Mouse (Mus musculus) cortical plate, adult 2 months (tissue): ENCODE results near the gene Tmem107.

ENCODE experiments used
- CTCF ChIP-seq: fragments of 200-500 bp; IDR thresholded peaks from 2 replicates; pipeline ENCODE4 v1.5.1; 2011; ENCODE audit warnings: mild to moderate bottlenecking, control low read depth, low read length; ENCODE audit not compliant: insufficient read depth; ENCODE audit errors: extremely low read depth
- POLR2A ChIP-seq: fragments of 200-500 bp; IDR thresholded peaks from 2 replicates; pipeline ENCODE4 v1.6.1; 2011; ENCODE audit warnings: mild to moderate bottlenecking, low read length, control low read depth; ENCODE audit not compliant: insufficient read depth; ENCODE audit errors: extremely low read depth

DNA sequence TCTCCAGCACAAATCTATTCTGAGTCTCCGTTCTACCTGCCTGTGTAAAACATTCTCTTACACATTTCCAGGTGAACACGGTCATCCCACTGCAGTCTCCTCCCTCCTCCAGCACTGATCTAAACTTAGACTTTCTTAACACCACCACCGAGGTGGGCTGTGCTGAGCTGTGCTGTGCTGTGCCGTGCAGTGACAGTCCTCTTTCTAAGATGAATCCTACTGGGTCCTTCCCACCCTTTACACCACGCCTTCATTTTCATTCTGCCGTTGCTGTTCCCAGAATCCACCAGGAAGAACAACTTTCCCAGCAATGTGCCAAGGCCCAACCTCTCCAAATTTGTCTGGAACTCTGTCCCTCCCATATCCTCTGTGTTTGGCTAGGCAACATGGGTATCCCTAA is 15.8 kb downstream of the Tmem107 start:
- no peak for TF ChIP-seq CTCF
- peak; percentile 84 for TF ChIP-seq POLR2A
